In genomic region chr3:90084790-90085189, GRCm38 (mm10) we compare ENCODE assay signal across 10 mouse cellular contexts. TPM values are rescaled to one million over a fixed set of nuclear protein-coding genes. Genes with fewer than 3 reads are reported as not detected.
DNase-seq lines count a peak whose midpoint lies in the region; ATAC-seq and TF ChIP-seq lines count a peak whose summit lies in the region.
"Had no signal": no experiment of that assay in that cellular context is flagged by ENCODE, and none has a peak within 500 bp of the region (broad histone marks: within the 10 kb centered on the region; RNA-seq: fewer than 3 reads in every experiment).

No protein-coding gene starts in this region.

- no peaks in the 10 kb centered on the region for H3K9me3 ChIP-seq in embryonic facial prominence, embryonic 13.5 days
- H3K9me3 ChIP-seq in embryonic facial prominence, embryonic 10.5 days = no peaks in the 10 kb centered on the region
- no peaks in the 10 kb centered on the region for H3K9me3 ChIP-seq in embryonic facial prominence, embryonic 15.5 days (replicated peaks)
- no peaks in the 10 kb centered on the region for H3K9me3 ChIP-seq in lung, postnatal 0 days (ENCODE audit: low read length)

- WGBS in embryonic facial prominence, embryonic 13.5 days = 83% methylated on average over 4 of the region's 4 CpGs
- WGBS in embryonic facial prominence, embryonic 10.5 days = 87% methylated on average over 4 of the region's 4 CpGs
- 68% methylated on average over 4 of the region's 4 CpGs for WGBS in embryonic facial prominence, embryonic 15.5 days
- 26% methylated on average over 4 of the region's 4 CpGs for WGBS in lung, postnatal 0 days

- H3K27ac ChIP-seq in embryonic facial prominence, embryonic 13.5 days = peak overlapping the region; percentile 44; the same call in 1 of the 2 replicates
- no peak overlapping the region for H3K27ac ChIP-seq in embryonic facial prominence, embryonic 10.5 days (replicated peaks)
- 0 out of 2 replicates have a peak overlapping the region, but pooled peaks have one; percentile 34 for H3K27ac ChIP-seq in embryonic facial prominence, embryonic 15.5 days (replicated peaks)
- peak overlapping the region; percentile 87 for H3K27ac ChIP-seq in lung, postnatal 0 days (ENCODE audit: low read length)

- H3K4me3 ChIP-seq in embryonic facial prominence, embryonic 13.5 days = no peak overlapping the region
- no peak overlapping the region for H3K4me3 ChIP-seq in embryonic facial prominence, embryonic 10.5 days
- no peak overlapping the region for H3K4me3 ChIP-seq in embryonic facial prominence, embryonic 15.5 days (replicated peaks)
- no peak overlapping the region for H3K4me3 ChIP-seq in lung, postnatal 0 days (ENCODE audit: low read depth, low read length)
- H3K4me3 ChIP-seq: erythroblast, embryonic 14.5 days had no signal

- no peaks in the 10 kb centered on the region for H3K27me3 ChIP-seq in embryonic facial prominence, embryonic 13.5 days
- no peaks in the 10 kb centered on the region for H3K27me3 ChIP-seq in embryonic facial prominence, embryonic 10.5 days (replicated peaks; ENCODE audit: low read depth, poor library complexity, severe bottlenecking)
- H3K27me3 ChIP-seq in embryonic facial prominence, embryonic 15.5 days = no peaks in the 10 kb centered on the region
- H3K27me3 ChIP-seq in lung, postnatal 0 days (replicated peaks; ENCODE audit: insufficient read depth, low read length) = no peaks in the 10 kb centered on the region

- peaks cover 38% of the 10 kb centered on the region for H3K36me3 ChIP-seq in embryonic facial prominence, embryonic 13.5 days
- H3K36me3 ChIP-seq in embryonic facial prominence, embryonic 10.5 days (replicated peaks) = peaks cover 85% of the 10 kb centered on the region
- peaks cover 32% of the 10 kb centered on the region for H3K36me3 ChIP-seq in embryonic facial prominence, embryonic 15.5 days
- H3K36me3 ChIP-seq in lung, postnatal 0 days (ENCODE audit: insufficient read depth, low read length) = peaks cover 6% of the 10 kb centered on the region; the same call in 1 of the 2 replicates

- H3K4me2 ChIP-seq in embryonic facial prominence, embryonic 13.5 days = no peak overlapping the region
- H3K4me2 ChIP-seq in embryonic facial prominence, embryonic 15.5 days (replicated peaks) = no peak overlapping the region
- peak overlapping the region; percentile 63 for H3K4me2 ChIP-seq in lung, postnatal 0 days (replicated peaks; ENCODE audit: low read depth, low read length)

- peaks cover 46% of the 10 kb centered on the region for H3K4me1 ChIP-seq in embryonic facial prominence, embryonic 13.5 days
- H3K4me1 ChIP-seq in embryonic facial prominence, embryonic 10.5 days = peaks cover 47% of the 10 kb centered on the region
- peaks cover 46% of the 10 kb centered on the region for H3K4me1 ChIP-seq in embryonic facial prominence, embryonic 15.5 days
- H3K4me1 ChIP-seq in lung, postnatal 0 days (ENCODE audit: insufficient read depth, low read depth, low read length) = peaks cover 41% of the 10 kb centered on the region

- no peak for ATAC-seq in embryonic facial prominence, embryonic 13.5 days (ENCODE audit: insufficient number of reproducible peaks, insufficient read depth, low FRiP score, low TSS enrichment, low read depth)
- ATAC-seq in embryonic facial prominence, embryonic 15.5 days (ENCODE audit: insufficient number of reproducible peaks, low FRiP score, low TSS enrichment, low read depth) = no peak
- ATAC-seq in lung, postnatal 0 days = no peak

- no peak overlapping the region for H3K9ac ChIP-seq in embryonic facial prominence, embryonic 13.5 days
- no peak overlapping the region for H3K9ac ChIP-seq in embryonic facial prominence, embryonic 15.5 days
- H3K9ac ChIP-seq in lung, postnatal 0 days (replicated peaks; ENCODE audit: low read depth) = no peak overlapping the region

- no peak for TF ChIP-seq EP300 in lung, postnatal 0 days (IDR thresholded peaks at IDR 0.05)

- TF ChIP-seq CTCF in lung, postnatal 0 days (IDR thresholded peaks at IDR 0.05) = no peak

- no peak for DNase-seq in embryonic facial prominence, embryonic 10.5 days (ENCODE audit: low spot score)
- DNase-seq in kidney, postnatal 10 days = peak; percentile 44
- no peak for DNase-seq in kidney, adult 18-20 months
- peak; percentile 81 for DNase-seq in lung, postnatal 0 days (ENCODE audit: low spot score)
- DNase-seq in right cerebral cortex, postnatal 10 days (ENCODE audit: low spot score in 2 of 2) = no peak
- DNase-seq in left cerebral cortex, adult 9 months (ENCODE audit: low spot score in 2 of 2) = no peak
- DNase-seq: kidney, adult 11 months had no signal

RNA-seq across cellular contexts. Expression of gene Tpm3, which starts 12.3 kb away (rescaled TPM):
- polyA plus RNA-seq in embryonic facial prominence, embryonic 13.5 days (2015; fragmentation: Nextera tagmentation; extraction: Ambion mirVana) = 496 and 525 TPM in 2 replicates
- polyA plus RNA-seq in embryonic facial prominence, embryonic 10.5 days (2016; fragmentation: Nextera tagmentation; extraction: Ambion mirVana) = 597 and 601 TPM in 2 replicates
- 439 and 441 TPM in 2 replicates for polyA plus RNA-seq in embryonic facial prominence, embryonic 15.5 days (2015; fragmentation: Nextera tagmentation; extraction: Ambion mirVana)
- polyA plus RNA-seq in lung, postnatal 0 days (2015; fragmentation: Nextera tagmentation; extraction: Ambion mirVana) = 506 and 509 TPM in 2 replicates

RNA-seq across cellular contexts. Expression of gene Nup210l, which starts 19.1 kb away (rescaled TPM):
- polyA plus RNA-seq in embryonic facial prominence, embryonic 13.5 days (2015; fragmentation: Nextera tagmentation; extraction: Ambion mirVana) = 0.30 and 0.44 TPM in 2 replicates
- 0.55 and 0.59 TPM in 2 replicates for polyA plus RNA-seq in embryonic facial prominence, embryonic 10.5 days (2016; fragmentation: Nextera tagmentation; extraction: Ambion mirVana)
- 0.36 and 0.42 TPM in 2 replicates for polyA plus RNA-seq in embryonic facial prominence, embryonic 15.5 days (2015; fragmentation: Nextera tagmentation; extraction: Ambion mirVana)
- 0.10 and 0.17 TPM in 2 replicates for polyA plus RNA-seq in lung, postnatal 0 days (2015; fragmentation: Nextera tagmentation; extraction: Ambion mirVana)
- polyA plus RNA-seq: erythroblast, embryonic 14.5 days had no signal

RNA-seq across cellular contexts. Expression of gene Ubap2l, which starts 32.4 kb away (rescaled TPM):
- polyA plus RNA-seq in embryonic facial prominence, embryonic 13.5 days (2015; fragmentation: Nextera tagmentation; extraction: Ambion mirVana) = 231 and 255 TPM in 2 replicates
- polyA plus RNA-seq in embryonic facial prominence, embryonic 10.5 days (2016; fragmentation: Nextera tagmentation; extraction: Ambion mirVana) = 240 and 243 TPM in 2 replicates
- 175 and 176 TPM in 2 replicates for polyA plus RNA-seq in embryonic facial prominence, embryonic 15.5 days (2015; fragmentation: Nextera tagmentation; extraction: Ambion mirVana)
- 101 and 118 TPM in 2 replicates for polyA plus RNA-seq in lung, postnatal 0 days (2015; fragmentation: Nextera tagmentation; extraction: Ambion mirVana)

RNA-seq across cellular contexts. Expression of gene 4933434E20Rik, which starts 33.4 kb away (rescaled TPM):
- 146 and 149 TPM in 2 replicates for polyA plus RNA-seq in embryonic facial prominence, embryonic 13.5 days (2015; fragmentation: Nextera tagmentation; extraction: Ambion mirVana)
- 181 and 195 TPM in 2 replicates for polyA plus RNA-seq in embryonic facial prominence, embryonic 10.5 days (2016; fragmentation: Nextera tagmentation; extraction: Ambion mirVana)
- 132 and 149 TPM in 2 replicates for polyA plus RNA-seq in embryonic facial prominence, embryonic 15.5 days (2015; fragmentation: Nextera tagmentation; extraction: Ambion mirVana)
- polyA plus RNA-seq in lung, postnatal 0 days (2015; fragmentation: Nextera tagmentation; extraction: Ambion mirVana) = 144 and 146 TPM in 2 replicates

Comparison
In these comparisons a context has a peak if more than half of its experiments do, and no peak if none do; other contexts are left out.
1. DNase-seq: peak in kidney, postnatal 10 days (single experiment) and lung, postnatal 0 days (single experiment); none in embryonic facial prominence, embryonic 10.5 days (single experiment), kidney, adult 18-20 months (single experiment), right cerebral cortex, postnatal 10 days (0 of 2) and left cerebral cortex, adult 9 months (0 of 2).